Mouse (Mus musculus) left cerebral cortex, adult 2 months (tissue): ENCODE data around the gene Zdhhc17. TPM values are rescaled to one million over a fixed set of nuclear protein-coding genes. Genes with fewer than 3 reads are reported as not detected.

Experiments used
- DNase-seq, 2 experiments: peaks; one replicate each; pipeline ENCODE4 v3.0.0; 2021 to 2022; ENCODE audit warnings: low spot score in 2 of 2, mixed read lengths in 1 of 2; ENCODE audit errors: extremely low spot score in 1 of 2
- H3K27ac ChIP-seq: fragments of 200-600 bp; 2 replicates; pipeline ENCODE4 v1.8.1; 2022
- H3K4me3 ChIP-seq: fragments of 200-600 bp; 2 replicates; pipeline ENCODE4 v1.8.1; 2022
- CTCF ChIP-seq: fragments of 200-600 bp; IDR thresholded peaks from 2 replicates; pipeline ENCODE4 v1.8.1; 2022; ENCODE audit warnings: antibody characterized with exemption, mild to moderate bottlenecking, moderate library complexity
- intact Hi-C: fragments of 180-260 bp; cut with DNase I; formaldehyde crosslinking; loops from one replicate; pipeline ENCODE4 v1.15.1; 2025
- total RNA-seq, 2 experiments: library from RNA; stranded (reverse); gene quantifications; 2 replicates each; pipeline ENCODE4 v1.2.3; 2021

The Zdhhc17 gene
- total RNA-seq, 2 experiments from 2014 or later = 113 to 128 TPM

GRCm38 (mm10) chr10:110903862-110904261 lies 106.1 kb downstream of the Zdhhc17 start:
- intact Hi-C loops = no loop called here
- no peak for TF ChIP-seq CTCF
- no peak overlapping the region for H3K4me3 ChIP-seq
- DNase-seq = no peak
- H3K27ac ChIP-seq = no peak overlapping the region

GRCm38 (mm10) chr10:110899744-110900501 lies 110.0 kb downstream of the Zdhhc17 start:
- H3K4me3 ChIP-seq = no peak overlapping the region
- intact Hi-C loops = no loop called here
- no peak for TF ChIP-seq CTCF
- DNase-seq = no peak
- no peak overlapping the region for H3K27ac ChIP-seq

Other genes with a start within 250 kb of the Zdhhc17 start
- 10 to 100 TPM in 1 of 2 experiments, 1 to 10 TPM in 1; 7.0 to 10.7 TPM for gene Csrp2, start 90.4 kb downstream of the Zdhhc17 start, total RNA-seq
- gene Osbpl8, start 154.6 kb upstream of the Zdhhc17 start, total RNA-seq = 100 to 1,000 TPM in 1 of 2 experiments, 10 to 100 TPM in 1; 93.8 to 104 TPM